Mouse (Mus musculus) mature B cell (primary cell): ENCODE data around the gene Olfr1137.

Experiments
- in situ Hi-C: fragments of 300-500 bp; cut with MboI; formaldehyde crosslinking; loops from 2 replicates; pipeline ENCODE4 v1.14.3; 2019

The Olfr1137 gene

GRCm38 (mm10) chr2:87713079-87713478 is at the start of gene Olfr1137:
TSS of gene Olfr1137 (minus strand) at chr2:87713179.
- in situ Hi-C loops, result no loop called here

- in situ Hi-C loops, result no loop called here
These were observed 40.9 kb upstream of the Olfr1137 start, which contains the start of gene Olfr1141 for GRCm38 (mm10) chr2:87753891-87754290. TSS of gene Olfr1141 (minus strand) at chr2:87753991.

- in situ Hi-C loops, result no loop called here
These were observed 30.5 kb upstream of the Olfr1137 start, which contains the start of gene Olfr1140 for GRCm38 (mm10) chr2:87743452-87743851. TSS of gene Olfr1140 (plus strand) at chr2:87743752.

- in situ Hi-C loops, result no loop called here
These were observed 26.9 kb upstream of the Olfr1137 start, which contains the start of gene Olfr1138 for GRCm38 (mm10) chr2:87739878-87740277. TSS of gene Olfr1138 (minus strand) at chr2:87739978.

- in situ Hi-C loops, result no loop called here
These were observed 19.1 kb downstream of the Olfr1137 start, which contains the start of gene Olfr1136 for GRCm38 (mm10) chr2:87693847-87694246. TSS of gene Olfr1136 (minus strand) at chr2:87693947.

- in situ Hi-C loops, result no loop called here
These were observed 39.4 kb downstream of the Olfr1137 start, which contains the start of gene Olfr1135 for GRCm38 (mm10) chr2:87673564-87673963. TSS of gene Olfr1135 (minus strand) at chr2:87673664.
